Mouse (Mus musculus) ES-E14 (cell line): ENCODE data around the gene Fuca1.

Experiments used
- CHD2 ChIP-seq: IDR thresholded peaks from 2 replicates; pipeline ENCODE4 v1.6.1; 2014; ENCODE audit warnings: mild to moderate bottlenecking, low read depth, low read length, inconsistent platforms
- HCFC1 ChIP-seq: IDR thresholded peaks from 2 replicates; pipeline ENCODE4 v1.6.1; 2012; ENCODE audit warnings: low read length, inconsistent platforms, borderline replicate concordance; ENCODE audit not compliant: insufficient read depth
- MAFK ChIP-seq: IDR thresholded peaks from 2 replicates; pipeline ENCODE4 v1.6.1; 2014; ENCODE audit warnings: mild to moderate bottlenecking, low read depth, low read length, inconsistent platforms; ENCODE audit not compliant: insufficient read depth
- ZC3H11A ChIP-seq: IDR thresholded peaks from 2 replicates; pipeline ENCODE4 v1.6.1; 2012; ENCODE audit warnings: low read depth, mild to moderate bottlenecking, inconsistent platforms, low read length, borderline replicate concordance
- ZNF384 ChIP-seq: IDR thresholded peaks from 2 replicates; pipeline ENCODE4 v1.6.1; 2012; ENCODE audit warnings: low read depth, low read length, inconsistent platforms

GRCm38 (mm10) chr4:135918635-135919279, 1.8 kb upstream of the Fuca1 start:
- TF ChIP-seq HCFC1, result no peak
- no peak for TF ChIP-seq MAFK
- no peak for TF ChIP-seq ZC3H11A
- no peak for TF ChIP-seq ZNF384
- TF ChIP-seq CHD2, result no peak
